Mouse (Mus musculus) spleen, embryonic (tissue): ENCODE measurements around the gene Ankrd39.

Experiments
- CTCF ChIA-PET: fragments of 350-600 bp; sonication (Branson Sonifier 250); formaldehyde crosslinking; loops from one replicate; lab custom pipeline; 2022; lab: Charles Lee

Gene Ankrd39

DNA sequence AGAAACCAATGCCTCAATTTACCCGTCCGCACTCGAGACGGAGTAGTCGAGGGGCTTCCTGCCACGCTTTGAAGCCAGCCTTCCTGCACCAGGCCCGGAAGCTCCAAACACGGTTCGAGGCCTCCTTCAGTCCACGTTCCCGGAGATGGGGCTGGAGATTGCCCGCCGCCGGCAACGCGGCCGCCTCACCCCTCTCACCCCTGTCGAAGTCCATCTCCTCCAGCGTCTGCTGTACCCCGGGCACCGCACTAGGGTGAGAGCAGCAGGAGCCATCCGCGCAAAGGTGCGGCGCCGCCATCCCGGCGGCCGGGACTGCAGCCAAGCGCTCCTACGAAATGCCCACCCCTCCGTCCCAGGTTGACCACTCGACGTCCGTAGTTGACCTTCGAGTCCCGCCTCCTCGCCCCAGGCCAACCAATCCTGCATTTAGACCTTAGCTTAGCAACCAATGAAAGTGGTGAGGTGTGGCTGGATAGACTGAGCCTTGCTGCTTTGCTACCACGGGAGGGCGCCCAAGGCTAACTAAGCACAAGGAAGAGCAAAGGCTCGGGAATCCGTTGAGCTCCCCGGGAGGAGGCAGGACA, at the start of gene Ankrd39:
TSS of gene Ankrd39 (minus strand) at position 558 of the 584 bp plus-strand sequence.
- CTCF ChIA-PET = interaction anchor here (0.8 to 1.2 kb wide), 2 partner anchors 10 to 137 kb away, joined by 4 to 7 read pairs; partner anchors contain the start of gene Fam178b

DNA sequence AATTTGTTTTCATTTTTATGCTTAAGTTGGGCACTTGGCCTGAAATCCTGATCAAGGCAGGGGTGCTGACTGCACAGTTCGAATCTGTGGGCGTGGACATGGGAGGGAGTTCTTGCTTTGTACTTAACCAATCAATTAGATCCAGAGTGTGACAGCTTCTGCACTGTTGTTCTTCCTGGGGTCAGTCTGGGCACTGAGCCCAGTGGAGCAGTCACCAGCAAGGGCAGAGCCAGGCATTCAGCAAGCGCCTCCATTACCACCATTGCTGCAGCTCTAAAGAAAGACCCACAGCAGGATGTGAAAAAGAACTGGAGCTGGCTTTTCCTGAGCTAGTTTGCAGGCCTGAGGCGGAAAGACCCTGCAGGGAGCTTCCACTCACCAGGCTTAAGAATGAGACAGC, 48.9 kb upstream of the Ankrd39 start:
- CTCF ChIA-PET = interaction anchor here (0.7 kb wide), 1 partner anchor 733 kb away, joined by 3 read pairs; no protein-coding TSS in a partner anchor

- CTCF ChIA-PET = interaction anchor here (0.7 kb wide), 1 partner anchor 733 kb away, joined by 3 read pairs; no protein-coding TSS in a partner anchor
These were observed 48.1 kb upstream of the Ankrd39 start for GRCm38 (mm10) chr1:36595167-36595931.

GRCm38 (mm10) chr1:36593099-36593498, 45.9 kb upstream of the Ankrd39 start:
- CTCF ChIA-PET = no interaction called here

DNA sequence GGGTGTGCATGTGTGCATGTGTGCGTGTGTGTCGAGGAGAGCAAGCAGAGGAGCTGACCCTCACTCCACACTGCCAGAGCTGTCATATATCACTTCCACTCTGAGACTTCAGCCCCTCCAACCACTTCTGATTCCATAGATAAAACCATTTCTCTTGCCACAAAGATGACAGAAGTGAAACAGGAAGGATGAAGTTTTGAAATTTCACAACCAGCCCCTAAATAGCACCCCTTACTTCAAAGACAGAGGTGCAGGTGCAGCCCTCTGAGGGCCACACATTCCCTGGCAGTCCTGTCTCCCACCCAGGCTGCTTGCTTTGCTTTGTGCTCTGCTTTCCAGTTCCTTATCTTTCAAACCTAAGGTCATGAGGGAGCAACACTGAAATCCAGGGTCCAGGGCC, 44.2 kb upstream of the Ankrd39 start:
- CTCF ChIA-PET = no interaction called here

GRCm38 (mm10) chr1:36590664-36591063, 43.4 kb upstream of the Ankrd39 start:
- CTCF ChIA-PET = no interaction called here

GRCm38 (mm10) chr1:36589486-36589885, 42.2 kb upstream of the Ankrd39 start:
- CTCF ChIA-PET = no interaction called here

DNA sequence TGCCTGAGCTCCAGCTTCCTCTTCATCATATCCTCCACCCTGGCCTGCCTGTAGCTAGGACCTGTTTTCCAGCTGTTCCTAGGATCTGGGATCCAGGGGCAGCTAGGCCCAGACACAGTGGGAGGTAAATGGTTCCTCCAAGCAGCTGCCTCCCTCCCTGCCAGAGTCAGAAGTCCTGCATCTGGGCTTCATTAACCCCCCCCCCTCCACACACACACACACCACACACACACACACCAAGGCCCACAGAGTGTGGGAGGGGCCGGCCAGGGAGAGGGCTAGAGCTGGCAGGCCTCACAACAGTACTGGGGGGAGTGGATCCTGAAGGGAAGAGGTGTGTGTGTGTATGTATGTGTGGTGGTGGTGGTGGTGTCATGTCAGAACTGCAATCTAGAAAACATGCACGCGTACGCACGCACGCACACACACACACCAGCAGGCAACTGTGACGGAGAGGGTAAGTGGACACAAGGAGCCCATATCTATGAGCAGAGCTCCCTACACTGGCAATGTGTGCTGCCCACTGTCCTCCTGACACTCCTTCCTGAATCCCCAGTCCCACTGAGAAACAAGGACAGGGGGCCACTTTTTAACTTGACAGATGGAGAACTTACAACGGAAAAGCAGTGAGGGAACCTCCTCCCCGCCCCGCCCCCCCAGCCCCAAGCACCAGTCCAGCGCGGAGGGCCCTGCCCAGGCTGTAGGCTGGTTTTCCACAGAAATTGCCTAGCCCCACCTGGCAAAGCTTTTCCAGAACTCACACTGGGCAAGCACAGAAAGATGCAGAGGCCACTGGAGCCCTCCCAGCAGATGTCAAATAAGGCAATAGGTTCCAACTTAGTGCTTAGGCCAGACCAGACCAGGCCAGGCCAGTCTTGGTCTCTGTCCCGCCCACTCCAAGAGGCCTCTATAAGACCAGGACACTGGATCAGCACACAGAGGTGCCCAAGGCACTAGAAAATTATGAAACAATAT, 41.5 kb upstream of the Ankrd39 start:
- CTCF ChIA-PET = interaction anchor here (0.6 kb wide), 1 partner anchor 602 kb away, joined by 4 read pairs; no protein-coding TSS in a partner anchor

- CTCF ChIA-PET = interaction anchor here (0.6 kb wide), 1 partner anchor 603 kb away, joined by 4 read pairs; no protein-coding TSS in a partner anchor
These were observed 40.6 kb upstream of the Ankrd39 start for GRCm38 (mm10) chr1:36587860-36588259.

GRCm38 (mm10) chr1:36586288-36586687, 39.0 kb upstream of the Ankrd39 start:
- CTCF ChIA-PET = no interaction called here

DNA sequence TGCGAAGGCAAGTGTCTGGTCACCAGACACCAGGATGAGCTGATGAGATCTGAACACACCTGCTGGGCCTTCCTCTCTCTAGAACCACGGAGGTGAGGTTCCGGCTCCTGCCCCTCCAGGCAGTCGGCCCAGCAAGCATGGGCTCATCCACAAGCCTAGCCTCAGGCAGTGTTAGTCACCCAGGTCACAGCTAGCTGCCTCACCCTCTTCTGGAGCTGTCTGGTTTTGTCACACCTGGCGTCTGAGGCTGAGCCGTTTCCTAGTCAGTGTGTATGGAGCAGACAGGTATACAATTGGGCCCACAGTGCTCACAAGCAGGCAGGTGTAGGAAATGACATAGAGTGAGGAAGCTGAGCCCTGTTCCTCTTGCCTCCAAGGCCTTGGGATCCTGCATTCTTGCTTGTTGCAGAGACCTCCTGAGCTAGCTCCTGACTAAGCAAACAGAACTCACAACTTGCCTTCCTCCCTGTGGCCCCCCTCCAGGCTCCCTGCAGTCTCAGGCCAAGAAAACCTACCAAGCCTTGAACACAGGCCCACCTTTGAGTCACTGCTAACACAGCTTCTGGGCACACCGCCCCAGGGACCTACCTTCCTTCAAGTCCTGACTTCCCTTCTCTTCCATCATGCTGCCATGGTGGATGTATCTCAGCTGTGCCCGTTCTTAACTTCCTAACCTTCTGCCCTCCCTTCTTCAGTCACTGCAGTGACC, 36.3 kb upstream of the Ankrd39 start:
- CTCF ChIA-PET = no interaction called here

GRCm38 (mm10) chr1:36582211-36582610, 35.0 kb upstream of the Ankrd39 start:
- CTCF ChIA-PET = no interaction called here

GRCm38 (mm10) chr1:36581260-36581659, 34.0 kb upstream of the Ankrd39 start:
- CTCF ChIA-PET = no interaction called here

- CTCF ChIA-PET = no interaction called here
These were observed 33.4 kb upstream of the Ankrd39 start for GRCm38 (mm10) chr1:36580384-36581207.

- CTCF ChIA-PET = no interaction called here
These were observed 32.7 kb upstream of the Ankrd39 start for GRCm38 (mm10) chr1:36579974-36580383.

GRCm38 (mm10) chr1:36576991-36577675, 29.9 kb upstream of the Ankrd39 start:
- CTCF ChIA-PET = no interaction called here

GRCm38 (mm10) chr1:36575347-36575746, 28.1 kb upstream of the Ankrd39 start:
- CTCF ChIA-PET = no interaction called here

GRCm38 (mm10) chr1:36574196-36574955, 27.1 kb upstream of the Ankrd39 start:
- CTCF ChIA-PET = interaction anchor here (0.6 kb wide), 1 partner anchor 77 kb away, joined by 3 read pairs; no protein-coding TSS in a partner anchor

DNA sequence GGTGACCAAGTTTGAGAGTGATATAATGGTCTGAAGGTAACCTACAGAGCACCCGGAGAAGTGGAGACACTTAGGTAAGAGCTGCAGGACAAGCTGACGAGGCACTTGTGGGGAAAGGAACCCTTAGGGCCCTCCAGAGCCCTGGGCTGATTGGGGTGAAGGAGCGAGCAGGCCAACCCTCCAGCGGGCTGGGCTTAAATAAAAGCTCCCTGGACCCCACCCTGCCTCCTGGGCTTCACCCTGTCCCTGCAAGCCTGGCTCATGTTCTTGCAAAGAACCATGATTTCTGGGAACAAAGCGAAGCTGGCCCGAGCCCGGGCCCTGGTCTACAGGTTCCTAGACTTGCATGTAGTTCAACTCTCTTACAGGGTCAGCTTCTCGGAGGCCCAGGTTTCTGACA, 26.3 kb upstream of the Ankrd39 start:
- CTCF ChIA-PET = no interaction called here
